Mouse (Mus musculus) liver, adult 2 months (tissue): ENCODE measurements around the gene Hrh2.

Experiments
- CTCF ChIP-seq: fragments of 200-500 bp; IDR thresholded peaks from 2 replicates; pipeline ENCODE4 v1.5.1; 2011; ENCODE audit warnings: low read depth, low read length, control low read depth
- POLR2A ChIP-seq: fragments of 200-500 bp; IDR thresholded peaks from 2 replicates; pipeline ENCODE4 v1.6.1; 2011; ENCODE audit warnings: low read length, control low read depth; ENCODE audit not compliant: insufficient read depth; ENCODE audit errors: extremely low read depth

- TF ChIP-seq CTCF, result no peak
- no peak for TF ChIP-seq POLR2A
Observed at GRCm38 (mm10) chr13:54215777-54216316, 23.9 kb downstream of the Hrh2 start.
